Mouse (Mus musculus) c-Kit-positive CD71-positive TER-119-positive erythroid progenitor cells, embryonic 14.5 days (primary cell): ENCODE measurements around the gene Maml3.

ENCODE experiments used
- DNase-seq: peaks from one replicate; pipeline ENCODE4 v3.0.0-alpha.2; 2013; ENCODE audit warnings: low spot score

Gene Maml3

GRCm38 (mm10) chr3:51742405-51742804 is 362.5 kb downstream of the Maml3 start:
- DNase-seq, result peak; percentile 13

GRCm38 (mm10) chr3:51741824-51742223 is 363.1 kb downstream of the Maml3 start:
- no peak for DNase-seq

- DNase-seq, result no peak
Measured at GRCm38 (mm10) chr3:51739835-51740112, 365.1 kb downstream of the Maml3 start.

- DNase-seq, result peak; percentile 14
Measured at GRCm38 (mm10) chr3:51739049-51739834, 365.6 kb downstream of the Maml3 start.

GRCm38 (mm10) chr3:51733685-51734084 is 371.2 kb downstream of the Maml3 start:
- no peak for DNase-seq

- no peak for DNase-seq
Measured at GRCm38 (mm10) chr3:51731949-51732636, 372.8 kb downstream of the Maml3 start.

- DNase-seq, result no peak
Measured at GRCm38 (mm10) chr3:51730662-51731061, 374.2 kb downstream of the Maml3 start.

GRCm38 (mm10) chr3:51729109-51729918 is 375.6 kb downstream of the Maml3 start:
- no peak for DNase-seq

- DNase-seq, result peak; percentile 63
Measured at GRCm38 (mm10) chr3:51728456-51728855, 376.4 kb downstream of the Maml3 start.

- no peak for DNase-seq
Measured at GRCm38 (mm10) chr3:51727968-51728367, 376.9 kb downstream of the Maml3 start.

- no peak for DNase-seq
Measured at GRCm38 (mm10) chr3:51727487-51727886, 377.4 kb downstream of the Maml3 start.

GRCm38 (mm10) chr3:51726257-51726656 is 378.6 kb downstream of the Maml3 start:
- DNase-seq, result no peak

GRCm38 (mm10) chr3:51719982-51720381 is 384.9 kb downstream of the Maml3 start:
- DNase-seq, result no peak

GRCm38 (mm10) chr3:51719373-51719772 is 385.5 kb downstream of the Maml3 start:
- no peak for DNase-seq

- no peak for DNase-seq
Measured at GRCm38 (mm10) chr3:51717909-51718308, 387.0 kb downstream of the Maml3 start.

GRCm38 (mm10) chr3:51717455-51717854 is 387.4 kb downstream of the Maml3 start:
- no peak for DNase-seq

- DNase-seq, result no peak
Measured at GRCm38 (mm10) chr3:51714469-51714868, 390.4 kb downstream of the Maml3 start.

GRCm38 (mm10) chr3:51713233-51713632 is 391.6 kb downstream of the Maml3 start:
- no peak for DNase-seq

GRCm38 (mm10) chr3:51712382-51712781 is 392.5 kb downstream of the Maml3 start:
- peak; percentile 46 for DNase-seq

GRCm38 (mm10) chr3:51708746-51709411 is 396.0 kb downstream of the Maml3 start:
- DNase-seq, result peak; percentile 32

GRCm38 (mm10) chr3:51708375-51708745 is 396.5 kb downstream of the Maml3 start:
- no peak for DNase-seq

GRCm38 (mm10) chr3:51705220-51705619 is 399.7 kb downstream of the Maml3 start:
- no peak for DNase-seq
